Mouse (Mus musculus) heart, embryonic 14.5 days (tissue): Measurements from ENCODE around the gene Mmp11. TPM values are rescaled to one million over a fixed set of nuclear protein-coding genes. Genes with fewer than 3 reads are reported as not detected.

ENCODE experiments used
- ATAC-seq: fragments of 200-750 bp; cut with Nextera tagmentation; 2 replicates; pipeline ENCODE4 v1.8.0; 2017; ENCODE audit warnings: low read depth, moderate TSS enrichment; ENCODE audit not compliant: insufficient number of reproducible peaks, insufficient read depth, low FRiP score
- H3K27ac ChIP-seq, 2 experiments: fragments of 200-500 bp in 1 of 2; fragments of 300-500 bp in 1 of 2; sonication (generic) in 1 of 2; replicated peaks in 1 of 2; 2 replicates each; pipeline ENCODE4 v1.5.1; 2012 to 2014; ENCODE audit warnings: low read depth in 2 of 2, low read length in 2 of 2, control low read depth in 1 of 2, mild to moderate bottlenecking in 1 of 2, mixed read lengths in 1 of 2; ENCODE audit not compliant: control insufficient read depth in 1 of 2, insufficient read depth in 1 of 2
- H3K27me3 ChIP-seq: fragments of 300-500 bp; sonication (generic); 2 replicates; pipeline ENCODE4 v1.6.1; 2014; ENCODE audit warnings: mild to moderate bottlenecking, low read length, control low read depth; ENCODE audit not compliant: control insufficient read depth, insufficient read depth
- H3K36me3 ChIP-seq: fragments of 300-500 bp; sonication (generic); 2 replicates; pipeline ENCODE4 v1.6.1; 2014; ENCODE audit warnings: mild to moderate bottlenecking, control low read depth, low read length, mixed read lengths; ENCODE audit not compliant: control insufficient read depth, insufficient read depth
- H3K4me1 ChIP-seq, 2 experiments: fragments of 200-500 bp in 1 of 2; fragments of 300-500 bp in 1 of 2; sonication (generic) in 1 of 2; 2 replicates each; pipeline ENCODE4 v1.6.1; 2012 to 2014; ENCODE audit warnings: low read length in 2 of 2, control low read depth in 1 of 2, mixed read lengths in 1 of 2; ENCODE audit not compliant: control insufficient read depth in 2 of 2, insufficient read depth in 2 of 2
- H3K4me2 ChIP-seq: fragments of 300-500 bp; sonication (generic); 2 replicates; pipeline ENCODE4 v1.6.1; 2014; ENCODE audit warnings: mild to moderate bottlenecking, low read length
- H3K4me3 ChIP-seq, 2 experiments: fragments of 200-500 bp in 1 of 2; fragments of 300-500 bp in 1 of 2; sonication (generic) in 1 of 2; 2 replicates each; pipeline ENCODE4 v1.5.1; 2012 to 2014; ENCODE audit warnings: low read length in 2 of 2, mild to moderate bottlenecking in 2 of 2, control low read depth in 1 of 2, low read depth in 1 of 2, moderate library complexity in 1 of 2; ENCODE audit not compliant: control insufficient read depth in 1 of 2, insufficient read depth in 1 of 2
- H3K9ac ChIP-seq: fragments of 300-500 bp; sonication (generic); 2 replicates; pipeline ENCODE4 v1.6.1; 2014; ENCODE audit warnings: mild to moderate bottlenecking, low read length
- H3K9me3 ChIP-seq: fragments of 300-500 bp; sonication (generic); 2 replicates; pipeline ENCODE4 v1.6.1; 2016; ENCODE audit warnings: low read length, control low read depth; ENCODE audit not compliant: control insufficient read depth
- WGBS: fragments of 180-500 bp; shearing (Covaris S2); extraction: QIAGEN DNeasy Blood & Tissue Kit; methylation state at CpG from one replicate; pipeline ENCODE4 v1.1.7; 2014; 5-methylcytosine and 5-hydroxymethylcytosine counted together
- polyA plus RNA-seq: library from polyadenylated mRNA; unstranded; fragments of >200 nt; fragmentation: Nextera tagmentation; extraction: Ambion mirVana; gene quantifications from 2 replicates; pipeline ENCODE4 v1.2.1, GENCODE M21; 2014

The Mmp11 gene
- polyA plus RNA-seq, 1 experiment from 2014 or later, result 23.4 TPM

DNA sequence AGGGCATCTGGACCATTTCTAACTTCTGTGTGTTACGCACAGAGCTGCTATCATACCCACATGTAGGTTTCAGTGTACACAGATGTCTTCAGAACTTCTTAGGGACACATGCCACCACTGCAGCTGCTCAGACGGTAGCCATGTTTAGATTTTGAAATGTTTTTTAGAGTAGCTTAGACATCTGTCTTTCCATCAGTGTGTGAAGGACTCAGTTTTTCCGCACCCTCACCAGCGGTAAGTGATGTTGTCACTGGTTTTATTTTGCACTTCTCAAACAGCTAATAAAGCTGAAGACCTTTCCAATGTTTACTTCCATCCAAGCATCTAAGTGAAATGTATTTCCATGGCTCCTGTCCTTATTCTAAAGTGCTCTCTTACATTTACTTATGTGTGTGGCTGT lies 29.4 kb downstream of the Mmp11 start:
- H3K27me3 ChIP-seq, result no peaks in the 10 kb centered on the region
- peaks cover 95% of the 10 kb centered on the region for H3K36me3 ChIP-seq
- H3K9me3 ChIP-seq, result no peaks in the 10 kb centered on the region
- 94% methylated on average over 4 of the region's 4 CpGs for WGBS
- H3K27ac ChIP-seq, result no peak overlapping the region
- ATAC-seq, result no peak
- no peak overlapping the region for H3K4me3 ChIP-seq
- H3K4me2 ChIP-seq, result no peak overlapping the region
- H3K4me1 ChIP-seq, result no peaks in the 10 kb centered on the region
- H3K9ac ChIP-seq, result no peak overlapping the region

DNA sequence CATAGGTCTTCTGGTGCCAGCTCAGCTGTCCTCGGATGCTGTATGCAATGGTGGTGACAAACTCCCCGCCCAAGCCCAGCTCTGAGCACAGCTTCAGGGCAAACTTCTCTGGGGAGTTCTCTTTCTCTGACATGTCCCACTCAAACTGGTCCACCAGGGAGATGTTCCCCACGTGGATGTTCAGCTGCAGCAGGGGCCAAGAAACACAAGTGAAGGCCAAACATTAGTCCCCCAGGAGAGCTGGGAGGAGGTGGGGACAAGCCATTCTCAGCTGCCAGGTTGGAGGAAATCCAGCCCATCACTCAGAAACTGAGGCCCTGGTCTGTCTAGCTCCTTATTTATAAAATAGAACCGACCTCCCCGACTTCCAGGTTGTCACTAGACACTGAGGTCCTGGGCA lies 31.9 kb downstream of the Mmp11 start:
- Histone ChIP-seq H3K4me1 (peaks cover 0 to 4% of the 10 kb centered on the region in 2 experiments; a peak in 3 of 4 replicates), H3K9ac (no peak overlapping the region), H3K4me3 (no peak overlapping the region), H3K27me3 (no peaks in the 10 kb centered on the region), H3K9me3 (no peaks in the 10 kb centered on the region), H3K36me3 (peaks cover 90% of the 10 kb centered on the region), H3K27ac (no peak overlapping the region), H3K4me2 (no peak overlapping the region)
- 82% methylated on average over 5 of the region's 5 CpGs for WGBS
- no peak for ATAC-seq

DNA sequence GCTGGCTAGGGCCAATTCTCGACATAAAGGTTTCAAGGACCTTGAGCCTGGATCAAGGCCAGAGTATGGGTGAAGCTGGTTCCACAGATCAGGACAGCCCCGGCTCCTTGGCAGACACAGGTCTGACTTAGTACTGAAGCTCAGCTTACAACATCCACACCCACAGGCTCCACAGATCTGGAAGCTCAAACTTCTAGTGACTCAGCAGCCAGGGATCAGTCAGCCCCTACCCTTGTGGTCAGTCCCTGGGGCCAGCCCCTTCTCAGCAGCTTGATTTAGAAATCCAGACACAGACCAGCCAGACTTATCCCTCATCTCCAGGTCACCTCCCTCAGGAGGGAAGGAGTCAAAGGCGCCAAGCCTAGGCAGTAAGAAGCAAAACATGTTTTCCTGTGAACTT lies 37.5 kb downstream of the Mmp11 start:
- Histone ChIP-seq H3K4me3 (no peak overlapping the region), H3K36me3 (peaks cover 84% of the 10 kb centered on the region), H3K27me3 (no peaks in the 10 kb centered on the region), H3K27ac (peak overlapping the region; percentile 65 to 69), H3K4me1 (peaks cover 10 to 24% of the 10 kb centered on the region in 2 experiments), H3K4me2 (0 out of 2 replicates have a peak overlapping the region, but pooled peaks have one; percentile 1), H3K9ac (peak overlapping the region; percentile 47; the same call in 1 of the 2 replicates), H3K9me3 (no peaks in the 10 kb centered on the region)
- 26% methylated on average over 3 of the region's 3 CpGs for WGBS
- ATAC-seq, result peak; percentile 49

DNA sequence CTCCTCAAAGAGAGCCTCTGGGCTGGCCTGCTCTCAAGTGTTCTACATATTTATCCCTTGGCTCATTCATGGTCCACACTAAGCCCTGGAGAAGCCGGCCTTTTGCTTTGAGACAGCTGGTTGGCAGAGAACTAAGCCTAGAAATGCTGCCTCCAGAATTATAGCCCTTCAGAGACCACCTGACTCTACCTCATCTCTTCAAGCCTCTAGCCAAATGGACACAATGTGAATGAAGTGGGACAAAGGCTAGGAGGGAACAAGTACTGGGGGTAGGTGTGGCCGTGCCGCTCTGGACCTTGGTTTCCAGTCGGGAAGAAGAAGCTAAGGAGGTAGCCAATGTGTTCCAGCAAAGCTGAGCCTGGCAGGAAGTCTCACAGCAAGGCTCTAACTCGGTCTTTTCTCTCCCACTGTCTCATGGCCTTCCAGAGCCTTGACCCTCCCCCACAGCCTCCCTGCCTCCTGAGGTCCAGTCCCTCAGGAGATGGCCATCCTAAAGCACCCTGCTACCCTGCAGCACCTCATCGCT lies 38.2 kb downstream of the Mmp11 start:
- H3K9me3 ChIP-seq, result no peaks in the 10 kb centered on the region
- peak overlapping the region; percentile 47; the same call in 1 of the 2 replicates for H3K9ac ChIP-seq
- ATAC-seq, result no peak
- H3K4me3 ChIP-seq, result no peak overlapping the region
- peaks cover 79% of the 10 kb centered on the region for H3K36me3 ChIP-seq
- no peaks in the 10 kb centered on the region for H3K27me3 ChIP-seq
- peaks cover 12 to 28% of the 10 kb centered on the region in 2 experiments for H3K4me1 ChIP-seq
- WGBS, result 72% methylated on average over 6 of the region's 6 CpGs
- H3K4me2 ChIP-seq, result no peak overlapping the region
- H3K27ac ChIP-seq, result peak overlapping the region; percentile 65 to 69

DNA sequence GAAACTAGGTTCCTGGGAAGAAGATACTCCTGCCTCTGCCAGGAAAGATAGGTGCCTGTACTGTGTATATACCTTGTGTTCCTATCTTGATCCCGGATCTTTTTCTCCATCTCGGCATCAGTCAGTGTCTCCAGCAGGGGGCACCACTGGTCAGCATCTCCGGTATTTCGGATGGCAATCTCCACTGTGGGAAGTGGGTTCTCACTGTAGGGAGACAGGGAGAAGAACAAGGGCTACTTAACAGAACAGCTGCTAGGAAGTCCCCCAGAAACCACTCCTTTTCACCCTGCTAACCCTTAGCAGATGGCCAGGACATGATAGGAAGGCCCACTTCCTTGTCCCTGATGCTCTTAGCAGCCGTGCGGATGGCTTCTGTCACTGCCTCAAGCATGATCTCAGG lies 38.9 kb downstream of the Mmp11 start:
- WGBS, result 45% methylated on average over 6 of the region's 6 CpGs
- no peak overlapping the region for H3K9ac ChIP-seq
- ATAC-seq, result no peak
- H3K4me2 ChIP-seq, result no peak overlapping the region
- no peaks in the 10 kb centered on the region for H3K27me3 ChIP-seq
- peaks cover 72% of the 10 kb centered on the region for H3K36me3 ChIP-seq
- H3K4me1 ChIP-seq, result peaks cover 14 to 28% of the 10 kb centered on the region in 2 experiments
- H3K27ac ChIP-seq, result no peak overlapping the region
- no peak overlapping the region for H3K4me3 ChIP-seq
- H3K9me3 ChIP-seq, result no peaks in the 10 kb centered on the region

DNA sequence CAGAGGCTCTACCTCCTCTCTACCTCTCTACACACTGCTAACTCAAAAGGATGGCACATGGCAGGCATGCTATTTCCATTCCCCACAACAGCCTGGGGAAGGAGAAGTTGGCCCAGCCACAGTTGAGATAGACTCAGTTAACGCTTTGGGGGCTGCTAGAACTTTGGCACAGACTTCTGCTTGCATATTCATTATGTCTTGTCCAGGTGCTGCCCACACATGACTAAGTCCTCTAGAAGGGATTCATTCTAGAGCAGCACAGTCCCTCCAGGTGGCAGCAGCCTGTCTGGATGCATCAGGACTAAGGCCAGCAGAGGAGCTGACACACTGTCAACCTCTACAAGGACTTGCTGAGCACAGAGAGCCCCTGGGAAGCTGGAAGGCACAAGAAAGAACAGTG lies 40.1 kb downstream of the Mmp11 start:
- H3K4me1 ChIP-seq, result peaks cover 14 to 28% of the 10 kb centered on the region in 2 experiments
- whole genome bisulfite sequencing, result 88% methylated on average over 1 of the region's 1 CpGs
- no peak for ATAC-seq
- no peak overlapping the region for H3K9ac ChIP-seq
- H3K4me3 ChIP-seq, result no peak overlapping the region
- H3K27me3 ChIP-seq, result no peaks in the 10 kb centered on the region
- no peaks in the 10 kb centered on the region for H3K9me3 ChIP-seq
- peaks cover 60% of the 10 kb centered on the region for H3K36me3 ChIP-seq
- no peak overlapping the region for H3K27ac ChIP-seq
- H3K4me2 ChIP-seq, result no peak overlapping the region

DNA sequence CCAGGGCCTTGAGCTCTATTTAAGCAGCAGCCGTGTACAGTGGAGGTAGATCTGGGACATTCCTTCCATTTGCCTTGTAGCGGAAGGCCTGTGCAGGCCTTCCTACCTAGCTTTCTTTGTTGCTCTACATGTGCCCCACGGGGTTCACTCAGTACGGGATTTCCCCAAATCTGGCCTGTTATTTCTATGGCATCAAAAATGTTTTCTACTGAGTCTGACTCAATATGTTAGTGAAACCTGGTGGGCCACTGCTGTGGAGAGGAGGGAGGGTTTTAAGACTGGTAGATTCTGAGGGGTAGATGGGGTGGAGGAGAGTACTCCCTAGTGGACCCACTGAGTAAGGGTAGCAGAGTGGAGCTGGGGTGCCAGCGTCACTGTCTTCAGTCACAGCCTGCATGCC lies 40.6 kb downstream of the Mmp11 start:
- Histone ChIP-seq H3K4me3 (no peak overlapping the region), H3K9ac (no peak overlapping the region), H3K4me2 (no peak overlapping the region), H3K4me1 (peaks cover 14 to 28% of the 10 kb centered on the region in 2 experiments), H3K9me3 (no peaks in the 10 kb centered on the region), H3K27ac (no peak overlapping the region), H3K27me3 (no peaks in the 10 kb centered on the region), H3K36me3 (peaks cover 55% of the 10 kb centered on the region)
- ATAC-seq, result no peak
- 96% methylated on average over 5 of the region's 5 CpGs for WGBS

DNA sequence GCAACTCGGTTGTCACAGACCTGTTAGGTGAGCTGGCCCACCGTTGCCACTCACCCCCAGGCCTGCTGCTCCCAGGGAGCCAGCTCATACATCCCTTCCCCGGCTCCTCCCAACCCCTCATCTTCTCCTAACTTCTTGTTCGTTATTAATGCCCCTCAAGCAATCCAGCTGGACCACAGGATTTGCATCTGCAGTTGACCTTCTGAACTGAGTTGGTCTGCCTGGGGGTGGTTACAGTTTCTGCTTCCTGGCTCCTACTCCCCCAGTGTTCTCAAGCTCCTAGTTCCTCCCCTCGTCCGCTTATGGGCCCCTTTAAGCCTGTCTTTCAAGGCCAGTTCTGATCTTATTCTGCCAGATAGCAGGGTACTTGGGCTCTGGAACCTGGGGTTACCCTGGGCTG lies 41.7 kb downstream of the Mmp11 start:
- H3K36me3 ChIP-seq, result peaks cover 49% of the 10 kb centered on the region
- no peaks in the 10 kb centered on the region for H3K27me3 ChIP-seq
- H3K4me1 ChIP-seq, result peaks cover 14 to 27% of the 10 kb centered on the region in 2 experiments
- no peaks in the 10 kb centered on the region for H3K9me3 ChIP-seq
- H3K9ac ChIP-seq, result no peak overlapping the region
- no peak overlapping the region for H3K27ac ChIP-seq
- H3K4me2 ChIP-seq, result no peak overlapping the region
- ATAC-seq, result no peak
- 70% methylated on average over 6 of the region's 6 CpGs for WGBS
- no peak overlapping the region for H3K4me3 ChIP-seq
